Mouse (Mus musculus): ENCODE data around the gene Pus10. TPM values are rescaled to one million over a fixed set of nuclear protein-coding genes. Genes with fewer than 3 reads are reported as not detected.

Gene Pus10
- polyA plus RNA-seq (2015; fragmentation: Nextera tagmentation; extraction: Ambion mirVana): 11.8 and 14.0 TPM in 2 replicates

DNA sequence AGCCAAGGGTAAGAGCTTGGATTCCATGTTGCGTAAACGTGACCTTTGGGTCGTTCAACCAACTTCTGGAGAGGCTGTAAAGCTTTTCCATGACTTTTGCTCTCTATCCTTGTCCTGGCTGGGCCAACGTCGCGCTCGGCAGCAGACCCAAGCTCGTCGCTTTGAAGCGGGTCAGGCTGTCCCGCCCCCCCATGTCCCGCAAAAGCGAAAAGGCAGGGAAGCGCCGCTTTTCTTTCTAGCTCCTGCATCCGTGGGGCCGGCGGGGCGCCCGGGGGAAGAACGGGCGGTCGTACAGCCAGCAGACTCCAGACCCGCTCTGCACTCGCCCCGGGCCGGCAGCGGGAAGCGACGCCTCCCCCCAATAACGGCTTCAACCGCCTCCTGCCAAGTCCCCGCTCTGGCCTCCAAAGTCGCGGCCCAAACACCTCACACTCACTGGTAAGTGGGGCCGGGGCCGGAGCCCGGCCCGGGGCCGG is at the start of gene Pus10:
Gene Pus10, plus strand, starts transcription at position 364 of the 476 bp plus-strand sequence.
- peak; percentile 73 for ATAC-seq (ENCODE audit: low FRiP score)
- H3K9ac ChIP-seq: peak within 1 kb of the TSS; percentile 92
- no peaks in the 10 kb centered on the region for H3K9me3 ChIP-seq
- under 1% methylated on average over 39 of the region's 40 CpGs for WGBS
- H3K27me3 ChIP-seq: no peaks in the 10 kb centered on the region
- H3K4me2 ChIP-seq: peak within 1 kb of the TSS; percentile 78
- peak within 1 kb of the TSS; percentile 91 for H3K4me3 ChIP-seq
- H3K4me1 ChIP-seq (replicated peaks): peaks cover 25% of the 10 kb centered on the region
- H3K27ac ChIP-seq: peak within 1 kb of the TSS; percentile 97
- H3K36me3 ChIP-seq: no peaks in the 10 kb centered on the region

DNA sequence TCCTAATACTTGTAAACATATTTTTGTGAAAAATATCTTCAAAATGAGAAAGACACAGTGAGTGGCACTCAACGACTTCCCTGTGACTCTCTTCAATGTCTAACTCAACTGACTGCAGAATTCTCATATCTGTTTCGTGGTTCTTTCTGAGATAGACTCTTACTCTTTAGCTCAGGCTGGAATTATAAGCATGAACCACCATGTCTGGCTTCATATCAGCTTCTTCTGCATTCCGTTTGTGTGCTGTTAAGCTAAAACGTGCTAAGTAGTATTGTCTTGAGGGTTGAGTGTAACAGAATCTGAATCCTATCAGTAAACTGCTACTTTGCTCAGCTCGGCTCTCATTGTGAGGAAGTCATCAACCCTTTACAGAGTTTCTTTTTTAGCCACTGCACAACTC is 46.5 kb upstream of the Pus10 start:
- Histone ChIP-seq H3K4me2 (no peak overlapping the region), H3K9ac (no peak overlapping the region), H3K27me3 (no peaks in the 10 kb centered on the region), H3K4me3 (no peak overlapping the region), H3K27ac (no peak overlapping the region), H3K36me3 (peaks cover 45% of the 10 kb centered on the region), H3K9me3 (no peaks in the 10 kb centered on the region), H3K4me1 (replicated peaks) (no peaks in the 10 kb centered on the region)
- no peak for ATAC-seq (ENCODE audit: low FRiP score)
- 90% methylated on average over 5 of the region's 5 CpGs for WGBS

DNA sequence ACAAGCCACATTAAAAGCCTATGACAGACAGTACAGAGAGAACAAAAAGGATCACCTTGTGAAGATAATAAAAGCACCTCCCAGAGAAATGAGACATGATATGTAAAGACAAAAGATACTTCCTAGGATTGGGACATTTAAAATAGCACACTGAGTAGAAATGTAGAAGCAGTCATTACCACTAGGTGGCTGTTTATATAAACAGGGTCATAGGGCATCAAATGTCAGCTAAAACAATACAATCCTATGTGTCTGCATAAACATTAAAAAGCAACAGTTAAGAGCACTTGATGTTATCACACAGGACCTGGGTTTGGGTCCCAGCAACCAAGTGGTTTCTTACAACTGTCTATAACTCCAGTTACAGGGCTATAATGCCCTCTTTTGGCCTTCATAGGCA is 34.8 kb upstream of the Pus10 start:
- Histone ChIP-seq H3K36me3 (peaks cover 13% of the 10 kb centered on the region), H3K27me3 (no peaks in the 10 kb centered on the region)
- no peak for ATAC-seq (ENCODE audit: low FRiP score)

DNA sequence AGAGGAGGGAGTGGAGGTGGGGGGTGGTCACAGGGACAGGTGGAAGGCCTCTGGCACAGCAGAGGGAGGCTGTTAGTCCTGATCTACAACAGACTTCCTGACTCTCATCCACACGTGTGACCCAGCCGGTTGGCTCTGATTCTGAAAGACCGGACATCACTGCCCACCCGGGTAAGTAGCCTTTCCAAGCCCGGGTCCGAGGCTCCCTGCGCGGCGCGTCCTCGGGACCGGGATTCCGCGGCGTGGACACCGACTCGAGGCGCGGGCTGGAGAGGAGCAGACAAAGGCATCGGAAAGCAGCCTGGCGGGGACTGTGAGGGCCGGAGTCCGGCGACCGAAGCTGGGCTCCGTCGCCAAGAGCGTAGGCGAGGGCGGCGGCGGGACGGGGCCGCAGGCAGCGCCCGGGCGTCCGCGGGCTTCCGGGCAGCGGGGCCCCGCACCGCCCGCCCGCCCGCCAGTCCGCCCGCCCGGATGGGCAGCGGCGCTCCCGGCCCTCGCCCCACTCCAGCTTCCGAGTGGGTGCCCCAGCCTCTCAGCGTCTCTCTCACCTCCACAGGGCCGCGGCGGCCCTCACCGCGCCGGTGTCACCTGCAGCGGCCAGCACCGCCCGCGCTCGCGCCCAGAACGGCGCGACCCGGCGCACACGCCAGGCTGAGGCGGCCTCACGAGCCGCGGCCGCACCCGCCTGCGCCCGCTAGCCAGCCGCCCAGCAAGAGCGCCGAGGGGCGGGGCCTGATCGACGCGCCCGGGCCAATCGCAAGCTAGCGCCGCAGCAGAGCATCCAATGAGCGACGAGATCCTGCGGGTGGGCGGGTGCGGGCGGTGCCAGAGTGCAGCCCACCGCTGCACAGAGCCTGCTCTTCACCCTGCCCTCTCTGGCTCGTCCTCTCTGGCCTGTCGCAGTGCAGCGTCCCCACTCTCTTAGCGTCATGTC is 32.3 kb upstream of the Pus10 start, which contains the start of gene 0610010F05Rik:
Gene 0610010F05Rik, minus strand, starts transcription at position 695 of the 934 bp plus-strand sequence.
- H3K4me2 ChIP-seq: peak within 1 kb of the TSS; percentile 63
- WGBS: under 1% methylated on average over 82 of the region's 103 CpGs
- H3K36me3 ChIP-seq: peaks cover 6% of the 10 kb centered on the region
- peak within 1 kb of the TSS; percentile 89 for H3K4me3 ChIP-seq
- H3K27ac ChIP-seq: peak within 1 kb of the TSS; percentile 97
- no peaks in the 10 kb centered on the region for H3K9me3 ChIP-seq
- peaks cover 30% of the 10 kb centered on the region for H3K4me1 ChIP-seq (replicated peaks)
- ATAC-seq (ENCODE audit: low FRiP score): peak; percentile 100
- H3K27me3 ChIP-seq: no peaks in the 10 kb centered on the region
- peak within 1 kb of the TSS; percentile 98 for H3K9ac ChIP-seq

More for the DNA sequence above, 34.8 kb upstream of the Pus10 start:
- no peak overlapping the region for H3K27ac ChIP-seq
- no peak overlapping the region for H3K4me2 ChIP-seq
- H3K4me3 ChIP-seq: no peak overlapping the region
- no peaks in the 10 kb centered on the region for H3K9me3 ChIP-seq
- H3K9ac ChIP-seq: no peak overlapping the region
- H3K4me1 ChIP-seq (replicated peaks): peaks cover 30% of the 10 kb centered on the region

DNA sequence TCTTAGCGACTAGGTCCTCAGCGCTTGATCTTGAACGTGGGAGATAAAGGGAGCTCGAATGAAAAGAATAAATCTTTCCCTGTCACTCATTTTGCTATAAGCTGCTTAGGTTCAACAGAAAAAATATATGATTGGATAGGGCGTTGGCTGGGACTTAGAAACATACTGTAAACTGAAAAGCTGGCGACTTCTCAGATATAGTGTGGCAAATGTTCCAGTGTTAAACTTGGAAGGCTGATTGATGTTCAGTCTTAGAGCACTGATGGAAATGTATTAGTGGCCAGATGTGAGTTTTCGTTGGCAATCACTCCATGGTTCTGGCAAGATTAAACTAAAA is 31.6 kb upstream of the Pus10 start:
- Histone ChIP-seq H3K36me3 (no peaks in the 10 kb centered on the region), H3K27ac (peak overlapping the region; percentile 97), H3K4me2 (peak overlapping the region; percentile 55), H3K9ac (peak overlapping the region; percentile 98), H3K27me3 (no peaks in the 10 kb centered on the region), H3K4me1 (replicated peaks) (peaks cover 30% of the 10 kb centered on the region), H3K9me3 (no peaks in the 10 kb centered on the region), H3K4me3 (peak overlapping the region; percentile 89)
- 11% methylated on average over 7 of the region's 7 CpGs for WGBS
- ATAC-seq (ENCODE audit: low FRiP score): peak; percentile 49

DNA sequence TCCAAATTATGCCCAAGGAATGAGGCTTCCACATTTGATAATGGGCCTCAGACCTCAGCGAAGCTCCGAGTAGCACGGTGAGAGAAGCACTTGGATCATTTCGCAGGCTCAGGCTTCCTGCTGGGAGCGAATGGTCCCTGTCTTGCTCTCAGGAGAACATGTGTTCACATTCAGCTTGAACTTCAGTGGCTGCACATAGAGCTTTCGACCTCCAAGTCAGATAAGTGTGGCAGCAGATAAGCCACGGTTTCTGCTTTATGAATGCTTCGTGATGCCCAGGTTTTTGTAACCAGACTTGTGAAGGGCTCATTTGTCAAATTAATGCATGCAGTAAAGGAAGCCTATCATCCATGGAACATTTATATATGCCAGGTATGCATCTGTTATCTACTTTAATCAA is 30.9 kb upstream of the Pus10 start:
- no peak for ATAC-seq (ENCODE audit: low FRiP score)
- 62% methylated on average over 8 of the region's 8 CpGs for WGBS
- no peaks in the 10 kb centered on the region for H3K9me3 ChIP-seq
- no peak overlapping the region for H3K9ac ChIP-seq
- H3K27ac ChIP-seq: no peak overlapping the region
- peak overlapping the region; percentile 55; the same call in 1 of the 2 replicates for H3K4me2 ChIP-seq
- no peaks in the 10 kb centered on the region for H3K27me3 ChIP-seq
- peaks cover 29% of the 10 kb centered on the region for H3K4me1 ChIP-seq (replicated peaks)
- peaks cover 4% of the 10 kb centered on the region; the same call in 1 of the 2 replicates for H3K36me3 ChIP-seq
- H3K4me3 ChIP-seq: no peak overlapping the region

DNA sequence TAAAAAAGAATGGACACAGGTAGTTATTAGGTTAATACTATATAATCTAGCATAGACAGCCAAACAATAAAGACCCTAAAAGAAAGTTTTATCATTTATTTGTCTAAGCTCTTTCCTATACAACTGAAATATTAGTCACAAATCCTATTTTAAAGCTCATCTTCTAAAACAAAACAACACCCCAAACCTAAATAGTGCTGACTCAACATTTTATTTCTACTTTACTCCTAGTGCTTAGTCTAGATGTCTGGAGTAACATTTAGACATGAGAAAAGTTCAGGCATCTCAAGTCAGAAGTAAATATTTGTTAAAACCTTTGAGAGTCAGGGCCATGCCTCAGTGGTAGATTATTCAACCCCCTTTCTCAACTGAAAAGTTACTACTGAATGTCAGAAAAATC is 18.0 kb upstream of the Pus10 start:
- Histone ChIP-seq H3K9ac (no peak overlapping the region), H3K9me3 (no peaks in the 10 kb centered on the region), H3K4me3 (no peak overlapping the region), H3K27me3 (no peaks in the 10 kb centered on the region), H3K27ac (no peak overlapping the region), H3K36me3 (peaks cover 47% of the 10 kb centered on the region), H3K4me2 (no peak overlapping the region), H3K4me1 (replicated peaks) (no peaks in the 10 kb centered on the region)
- no peak for ATAC-seq (ENCODE audit: low FRiP score)

DNA sequence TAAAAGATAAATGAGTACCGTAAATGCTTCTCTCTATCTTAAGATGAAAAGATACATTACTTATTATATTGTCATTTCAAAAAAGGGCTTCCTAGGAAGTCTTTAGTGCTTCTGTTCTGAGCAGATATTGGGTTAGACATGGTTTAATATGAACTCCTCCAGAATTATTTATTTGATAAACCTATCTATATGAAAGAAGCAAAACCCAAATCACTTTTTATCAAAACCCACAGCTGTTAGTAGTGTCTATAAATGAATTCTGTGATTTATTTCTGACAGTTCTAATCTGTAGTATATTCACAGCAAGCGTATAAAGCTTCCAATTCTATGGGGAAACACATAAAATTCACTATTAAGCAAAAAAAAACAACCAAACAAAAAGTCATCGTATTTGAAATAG is 17.6 kb upstream of the Pus10 start:
- Histone ChIP-seq H3K4me2 (no peak overlapping the region), H3K27me3 (no peaks in the 10 kb centered on the region), H3K4me3 (no peak overlapping the region), H3K36me3 (peaks cover 43% of the 10 kb centered on the region), H3K27ac (no peak overlapping the region), H3K9ac (no peak overlapping the region), H3K4me1 (replicated peaks) (no peaks in the 10 kb centered on the region), H3K9me3 (no peaks in the 10 kb centered on the region)
- WGBS: 94% methylated on average over 3 of the region's 3 CpGs
- ATAC-seq (ENCODE audit: low FRiP score): no peak

DNA sequence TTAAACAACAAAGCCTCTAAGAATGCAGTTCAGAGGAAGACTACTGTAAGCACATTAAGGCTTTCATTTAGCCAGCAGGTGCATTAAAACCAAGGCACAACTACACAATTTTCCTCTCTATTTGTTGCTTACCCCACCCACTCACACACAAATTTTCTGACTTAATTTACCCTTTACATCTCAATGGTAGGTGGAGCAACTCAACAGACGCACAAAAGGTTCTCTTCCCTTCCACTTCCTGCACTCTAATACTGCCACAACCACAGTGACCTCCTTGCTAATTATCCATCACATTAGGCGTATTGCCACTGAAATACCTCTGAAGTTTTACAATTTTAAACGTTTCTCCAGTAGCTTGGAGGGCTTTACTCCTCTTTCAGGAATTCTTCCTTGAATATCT is 11.8 kb upstream of the Pus10 start:
- Histone ChIP-seq H3K36me3 (peaks cover 20% of the 10 kb centered on the region), H3K9me3 (no peaks in the 10 kb centered on the region), H3K4me3 (no peak overlapping the region), H3K9ac (no peak overlapping the region), H3K27ac (no peak overlapping the region), H3K27me3 (no peaks in the 10 kb centered on the region), H3K4me1 (replicated peaks) (no peaks in the 10 kb centered on the region), H3K4me2 (no peak overlapping the region)
- WGBS: 57% methylated on average over 3 of the region's 3 CpGs
- no peak for ATAC-seq (ENCODE audit: low FRiP score)

DNA sequence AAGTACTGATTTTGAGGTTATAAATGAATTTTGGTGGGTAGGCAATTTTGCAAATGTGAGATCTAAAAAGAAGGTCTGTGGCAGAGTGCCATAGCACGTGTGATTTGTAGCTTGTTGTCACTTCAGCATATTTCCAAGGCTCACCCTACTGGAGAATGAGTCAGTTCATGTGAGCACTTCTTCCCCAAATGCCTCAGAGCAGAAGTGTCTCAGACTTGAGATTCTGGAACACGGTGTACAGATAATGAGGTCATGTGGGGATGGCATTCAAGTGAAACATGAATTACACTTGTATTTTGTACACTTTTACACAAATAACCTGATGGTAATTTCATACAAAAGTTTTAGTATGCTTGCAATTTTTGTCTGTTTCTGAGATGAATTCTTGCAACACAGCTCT is 7.7 kb upstream of the Pus10 start:
- no peak overlapping the region for H3K4me3 ChIP-seq
- H3K4me1 ChIP-seq (replicated peaks): peaks cover 7% of the 10 kb centered on the region
- 91% methylated on average over 2 of the region's 2 CpGs for WGBS
- no peak for ATAC-seq (ENCODE audit: low FRiP score)
- H3K36me3 ChIP-seq: no peaks in the 10 kb centered on the region
- H3K9me3 ChIP-seq: no peaks in the 10 kb centered on the region
- no peak overlapping the region for H3K27ac ChIP-seq
- no peaks in the 10 kb centered on the region for H3K27me3 ChIP-seq
- no peak overlapping the region for H3K4me2 ChIP-seq
- H3K9ac ChIP-seq: no peak overlapping the region

DNA sequence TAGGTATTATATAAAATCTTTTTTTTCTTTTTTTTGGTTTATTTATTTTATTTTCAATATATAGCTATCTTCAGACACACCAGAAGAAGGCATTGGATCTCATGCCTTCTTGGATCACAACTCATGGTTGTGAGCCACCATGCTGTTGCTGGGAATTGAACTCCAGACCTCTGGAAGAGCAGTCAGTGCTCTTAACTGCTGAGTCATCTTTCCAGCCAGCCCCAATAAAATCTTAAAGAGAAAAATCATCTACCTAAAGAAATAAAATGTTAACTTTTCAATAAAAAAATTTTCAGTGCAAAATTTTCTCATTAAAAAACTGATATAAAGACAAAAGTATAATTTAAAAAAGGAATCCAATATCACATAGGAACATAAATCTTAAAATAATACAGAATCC is 1.2 kb upstream of the Pus10 start:
- no peak for ATAC-seq (ENCODE audit: low FRiP score)
- Histone ChIP-seq H3K27ac (no peak overlapping the region), H3K4me2 (no peak overlapping the region), H3K36me3 (no peaks in the 10 kb centered on the region), H3K4me1 (replicated peaks) (peaks cover 25% of the 10 kb centered on the region), H3K9ac (no peak overlapping the region), H3K4me3 (no peak overlapping the region), H3K27me3 (no peaks in the 10 kb centered on the region), H3K9me3 (no peaks in the 10 kb centered on the region)

DNA sequence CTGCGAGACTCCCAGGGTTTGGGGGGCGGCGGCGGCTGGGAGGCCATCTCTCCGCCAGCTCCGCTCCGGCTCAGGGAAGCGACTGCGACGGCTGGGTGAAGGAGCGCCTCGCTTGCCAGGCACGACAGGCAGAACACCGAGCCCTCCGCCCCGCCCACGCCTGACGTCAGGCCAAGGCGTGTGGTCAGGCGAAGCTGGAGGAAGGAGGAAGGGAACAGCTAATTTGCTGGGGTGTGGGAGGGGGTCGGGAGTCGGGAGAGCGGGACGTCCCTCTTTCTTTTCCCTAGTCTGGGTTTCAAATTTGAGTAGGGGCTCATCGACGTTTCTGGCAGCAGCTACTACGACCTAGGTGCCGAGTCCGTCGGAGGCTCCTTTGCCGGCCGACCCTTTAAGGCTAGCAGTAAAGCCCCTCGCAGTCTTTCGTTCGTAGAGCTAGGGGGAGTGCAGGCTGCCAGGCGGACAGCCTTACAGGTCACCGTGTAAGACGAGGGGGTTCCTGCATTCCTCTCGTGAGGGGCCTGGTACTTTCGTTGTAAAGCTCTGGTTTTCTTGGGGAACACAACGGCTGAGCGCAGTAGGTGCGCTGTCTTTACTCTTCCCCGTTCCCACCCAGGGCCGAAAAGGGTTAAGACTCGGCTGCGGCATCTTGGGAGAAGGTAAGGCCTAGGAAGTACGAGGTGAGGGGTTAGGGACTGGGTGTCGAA is 476 bp downstream of the Pus10 start, which contains the start of gene Pex13:
Gene Pex13, minus strand, starts transcription at position 162 of the 704 bp plus-strand sequence.
- Histone ChIP-seq H3K27ac (peak within 1 kb of the TSS; percentile 97), H3K4me2 (peak within 1 kb of the TSS; percentile 78), H3K4me1 (replicated peaks) (peaks cover 25% of the 10 kb centered on the region), H3K36me3 (no peaks in the 10 kb centered on the region), H3K4me3 (peak within 1 kb of the TSS; percentile 91), H3K9me3 (no peaks in the 10 kb centered on the region), H3K9ac (peak within 1 kb of the TSS; percentile 92), H3K27me3 (no peaks in the 10 kb centered on the region)
- peak; percentile 99 for ATAC-seq (ENCODE audit: low FRiP score)
- under 1% methylated on average over 49 of the region's 49 CpGs for whole genome bisulfite sequencing

Data from hindbrain, embryonic 13.5 days (tissue).